Mouse (Mus musculus): Measurements from ENCODE around the gene Adat3. TPM values are rescaled to one million over a fixed set of nuclear protein-coding genes. Genes with fewer than 3 reads are reported as not detected.
"Not testable (repeated sequence)": the region's sequence is repeated elsewhere in the genome, so short reads cannot be mapped to it uniquely, and the experiment has no call there.

The Adat3 gene
- total RNA-seq, 2 experiments from 2014 or later = 0.08 to 0.57 TPM

DNA sequence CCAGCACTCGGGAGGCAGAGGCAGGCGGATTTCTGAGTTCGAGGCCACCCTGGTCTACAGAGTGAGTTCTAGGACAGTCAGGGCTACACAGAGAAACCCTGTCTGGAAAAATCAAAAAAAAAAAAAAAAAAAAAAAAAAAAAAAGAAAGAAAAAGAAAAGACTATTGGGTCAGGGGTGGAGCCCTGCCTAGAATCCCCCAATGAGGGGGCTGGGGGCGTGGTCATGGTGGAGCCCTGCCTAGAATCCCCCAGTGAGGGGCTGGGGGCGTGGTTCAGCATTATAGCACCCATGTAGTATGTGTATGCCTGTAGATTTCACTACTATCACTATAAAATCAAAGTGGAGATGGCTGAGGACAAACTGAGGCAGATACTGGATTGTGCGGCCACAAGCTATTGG, 47.2 kb downstream of the Adat3 start:
- not testable (repeated sequence) for ATAC-seq (replicated peaks; ENCODE audit: poor library complexity)

DNA sequence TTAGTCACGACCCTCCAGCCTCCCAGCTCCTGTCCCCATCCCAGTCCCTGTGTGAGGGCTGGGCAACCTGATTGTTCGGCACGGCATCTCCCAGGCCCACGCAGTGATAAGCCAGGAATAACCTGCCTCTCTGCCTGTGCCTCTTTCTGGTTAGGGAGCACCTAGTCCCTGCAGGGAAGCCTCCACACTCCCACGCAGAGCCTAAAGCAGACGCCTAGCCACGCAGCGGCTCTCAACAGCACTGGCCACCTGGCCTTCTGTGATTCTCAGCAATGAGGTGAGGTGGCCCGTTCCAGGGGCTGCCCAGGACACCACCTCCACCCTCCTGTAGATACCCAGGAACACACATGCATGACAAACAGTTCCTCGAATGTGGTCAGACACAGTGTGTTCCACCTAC, 47.7 kb downstream of the Adat3 start:
- no peak for ATAC-seq (replicated peaks; ENCODE audit: poor library complexity)

DNA sequence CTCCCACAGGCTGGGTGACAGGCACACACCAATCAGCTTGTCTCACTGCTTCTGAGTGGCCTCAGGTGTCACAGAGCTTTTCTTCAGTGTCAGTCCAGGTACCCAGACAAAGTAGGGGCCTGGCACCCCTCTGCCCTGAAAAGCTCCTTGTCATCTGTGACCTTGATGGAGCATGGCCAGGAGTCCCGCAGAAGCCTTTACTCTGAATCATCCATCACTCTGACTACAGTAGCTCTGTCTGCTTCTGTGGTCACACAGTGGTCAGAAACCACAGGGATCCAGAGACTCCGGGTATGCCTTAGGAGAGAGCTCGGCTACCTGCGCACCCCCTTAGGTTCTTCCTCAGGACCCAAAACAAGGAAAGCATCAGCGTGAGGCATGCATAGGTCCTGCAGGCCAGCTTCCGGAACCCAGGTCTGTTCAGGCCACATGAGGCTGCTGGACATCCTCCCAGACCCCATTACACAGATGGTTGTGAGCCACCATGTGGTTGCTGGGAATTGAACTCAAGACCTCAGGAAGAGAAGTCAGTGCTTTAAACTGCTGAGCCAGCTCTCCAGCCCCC, 50.6 kb downstream of the Adat3 start:
- ATAC-seq (replicated peaks; ENCODE audit: poor library complexity) = no peak

DNA sequence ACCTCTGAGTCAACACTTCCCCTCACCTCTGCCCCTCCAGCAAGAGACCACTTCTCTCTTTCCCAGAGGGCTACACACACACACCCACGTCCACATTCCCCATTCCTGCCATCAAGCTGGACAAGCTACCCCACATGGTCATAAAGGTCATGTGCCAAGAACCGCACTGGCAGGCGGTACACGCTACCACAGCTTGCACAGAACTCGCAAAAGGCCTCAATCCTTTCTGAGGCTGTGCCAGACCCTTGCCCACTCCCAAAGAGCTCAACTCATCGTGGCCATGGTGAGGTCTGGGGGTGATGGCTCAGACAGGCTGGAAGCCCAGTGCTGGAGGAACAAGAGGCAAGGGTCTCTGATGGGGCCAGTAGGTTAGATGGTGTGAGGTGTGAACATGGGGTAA, 52.2 kb downstream of the Adat3 start:
- no peak for ATAC-seq (replicated peaks; ENCODE audit: poor library complexity)

DNA sequence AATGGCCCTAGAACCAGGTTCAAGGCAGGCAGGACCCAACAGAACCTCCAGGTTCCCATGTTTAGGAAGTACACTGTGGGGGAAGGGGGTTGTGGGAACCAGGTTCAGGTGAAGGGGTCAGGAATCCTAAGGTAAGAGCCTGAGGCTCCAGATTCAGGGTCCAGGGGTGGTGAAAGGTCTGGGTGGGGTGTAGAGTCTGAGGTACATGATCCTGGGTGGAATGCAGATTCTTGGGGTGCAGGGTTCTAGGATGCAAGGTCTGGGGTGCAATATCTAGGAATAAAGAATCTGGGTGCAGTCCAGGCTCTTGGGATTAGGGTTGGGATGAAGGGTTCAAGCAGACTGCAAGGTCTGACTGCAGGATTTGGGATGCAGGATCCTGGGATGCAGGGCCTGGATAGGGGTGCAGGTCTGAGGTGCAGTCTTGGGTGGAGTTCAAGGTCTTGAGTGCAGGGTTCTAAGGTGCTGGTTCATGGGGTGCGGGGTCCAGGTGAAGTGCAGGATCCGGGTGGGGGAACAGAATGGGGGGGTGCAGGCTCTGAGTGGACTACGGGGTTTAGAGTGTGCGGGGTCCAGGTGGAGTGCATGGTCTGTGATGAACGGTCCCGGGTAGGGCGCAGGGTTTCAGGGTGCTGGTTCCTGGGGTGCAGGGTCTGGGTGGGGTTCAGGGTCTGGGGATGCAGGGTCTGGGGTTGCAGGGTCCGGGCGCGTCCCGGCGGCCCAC, 52.9 kb downstream of the Adat3 start:
- no peak for ATAC-seq (replicated peaks; ENCODE audit: poor library complexity)

- ATAC-seq (replicated peaks; ENCODE audit: poor library complexity) = peak; percentile 86
These were observed 53.6 kb downstream of the Adat3 start for GRCm38 (mm10) chr10:80656130-80656862.

DNA sequence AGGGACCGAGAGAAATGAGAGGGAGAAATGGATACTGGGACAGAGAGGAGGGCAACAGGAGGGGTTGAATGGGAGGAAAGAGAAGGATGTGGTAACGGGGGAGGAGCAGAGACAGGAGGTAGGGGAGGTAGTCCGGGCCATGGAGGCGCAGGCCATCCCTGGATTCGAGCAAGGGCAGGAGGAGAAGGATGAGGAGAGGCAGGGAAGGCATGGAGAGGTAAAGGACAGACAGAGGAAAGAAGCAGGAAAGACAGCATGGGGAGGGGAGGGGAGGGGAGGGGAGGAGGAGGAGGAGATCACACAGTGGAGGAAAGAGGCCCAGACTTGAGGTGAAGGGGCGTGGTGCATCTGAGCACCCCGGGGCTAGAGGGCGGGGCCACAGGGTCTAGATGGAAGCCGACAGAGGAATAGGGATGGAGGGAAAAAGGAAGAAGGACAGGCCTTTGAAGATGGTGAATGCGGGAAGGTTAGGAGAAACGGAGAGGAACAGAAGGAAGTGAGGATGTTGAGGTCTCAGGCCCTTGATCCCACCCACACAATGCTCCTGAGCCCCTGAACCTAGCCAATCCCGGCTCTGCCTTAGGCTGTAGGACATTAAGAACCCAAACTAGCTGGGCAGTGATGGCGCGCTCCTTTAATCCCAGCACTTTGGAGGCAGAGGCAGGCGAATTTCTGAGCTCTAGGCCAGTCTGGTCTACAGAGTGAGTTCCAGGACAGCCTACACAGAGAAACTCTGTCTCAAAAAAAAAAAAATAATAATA, 54.4 kb downstream of the Adat3 start, which contains the start of gene Btbd2:
TSS of gene Btbd2 (minus strand) at position 209 of the 761 bp plus-strand sequence.
- ATAC-seq (replicated peaks; ENCODE audit: poor library complexity) = no peak

Other genes starting within 250 kb of the Adat3 start
- not detected in 2 replicates for gene Plk5, start 246.4 kb upstream of the Adat3 start, total RNA-seq (2015)
- not detected in 2 replicates for gene Plk5, start 246.4 kb upstream of the Adat3 start, total RNA-seq (2017)
- gene Mex3d, start 215.2 kb upstream of the Adat3 start, total RNA-seq (2015) = 1.9 and 4.3 TPM in 2 replicates
- 2.7 and 7.9 TPM in 2 replicates for gene Mex3d, start 215.2 kb upstream of the Adat3 start, total RNA-seq (2017)
- gene Mbd3, start 203.3 kb upstream of the Adat3 start, total RNA-seq (2015) = 91.1 and 96.6 TPM in 2 replicates
- 82.8 and 90.8 TPM in 2 replicates for gene Mbd3, start 203.3 kb upstream of the Adat3 start, total RNA-seq (2017)
- 202 and 210 TPM in 2 replicates for gene Uqcr11, start 196.1 kb upstream of the Adat3 start, total RNA-seq (2015)
- gene Uqcr11, start 196.1 kb upstream of the Adat3 start, total RNA-seq (2017) = 184 and 263 TPM in 2 replicates
- gene Tcf3, start 169.2 kb upstream of the Adat3 start, total RNA-seq (2015) = 29.9 and 35.3 TPM in 2 replicates
- gene Tcf3, start 169.2 kb upstream of the Adat3 start, total RNA-seq (2017) = 33.5 and 51.0 TPM in 2 replicates
- gene Onecut3, start 108.0 kb upstream of the Adat3 start, total RNA-seq (2015) = not detected in 2 replicates
- not detected in 2 replicates for gene Onecut3, start 108.0 kb upstream of the Adat3 start, total RNA-seq (2017)
- not detected in 2 replicates for gene Atp8b3, start 63.8 kb upstream of the Adat3 start, total RNA-seq (2015)
- not detected in 2 replicates for gene Atp8b3, start 63.8 kb upstream of the Adat3 start, total RNA-seq (2017)
- gene Rexo1, start 41.3 kb upstream of the Adat3 start, total RNA-seq (2015) = 34.1 and 35.2 TPM in 2 replicates
- 17.1 and 19.2 TPM in 2 replicates for gene Rexo1, start 41.3 kb upstream of the Adat3 start, total RNA-seq (2017)
- 5.3 and 5.4 TPM in 2 replicates for gene Klf16, start 25.6 kb upstream of the Adat3 start, total RNA-seq (2015)
- 4.3 and 6.0 TPM in 2 replicates for gene Klf16, start 25.6 kb upstream of the Adat3 start, total RNA-seq (2017)
- gene Abhd17a, start 12.5 kb upstream of the Adat3 start, total RNA-seq (2015) = 59.7 and 79.8 TPM in 2 replicates
- gene Abhd17a, start 12.5 kb upstream of the Adat3 start, total RNA-seq (2017) = 20.5 and 29.4 TPM in 2 replicates
- 25.9 and 27.2 TPM in 2 replicates for gene Scamp4, start within 50 bp of the Adat3 start, total RNA-seq (2015)
- gene Scamp4, start within 50 bp of the Adat3 start, total RNA-seq (2017) = 11.2 and 15.9 TPM in 2 replicates
- 0.17 and 0.57 TPM in 2 replicates for gene Gm49322, start 3.1 kb downstream of the Adat3 start, total RNA-seq (2015)
- gene Gm49322, start 3.1 kb downstream of the Adat3 start, total RNA-seq (2017) = 0.61 TPM in 1 of 2 replicates, not detected in the other
- 39.1 and 43.1 TPM in 2 replicates for gene Csnk1g2, start 20.0 kb downstream of the Adat3 start, total RNA-seq (2015)
- 127 and 171 TPM in 2 replicates for gene Csnk1g2, start 20.0 kb downstream of the Adat3 start, total RNA-seq (2017)
- 10.5 and 13.2 TPM in 2 replicates for gene Btbd2, start 54.2 kb downstream of the Adat3 start, total RNA-seq (2015)
- 19.9 and 25.7 TPM in 2 replicates for gene Btbd2, start 54.2 kb downstream of the Adat3 start, total RNA-seq (2017)
- gene Mknk2, start 75.2 kb downstream of the Adat3 start, total RNA-seq (2015) = 40.1 and 46.2 TPM in 2 replicates
- gene Mknk2, start 75.2 kb downstream of the Adat3 start, total RNA-seq (2017) = 32.8 and 44.4 TPM in 2 replicates
- gene Mob3a, start 99.1 kb downstream of the Adat3 start, total RNA-seq (2015) = 26.4 and 31.9 TPM in 2 replicates
- gene Mob3a, start 99.1 kb downstream of the Adat3 start, total RNA-seq (2017) = 34.9 and 39.0 TPM in 2 replicates
- 7.0 and 13.6 TPM in 2 replicates for gene Izumo4, start 99.3 kb downstream of the Adat3 start, total RNA-seq (2015)
- gene Izumo4, start 99.3 kb downstream of the Adat3 start, total RNA-seq (2017) = 1.7 and 4.3 TPM in 2 replicates
- gene Ap3d1, start 139.4 kb downstream of the Adat3 start, total RNA-seq (2015) = 31.5 and 40.3 TPM in 2 replicates
- gene Ap3d1, start 139.4 kb downstream of the Adat3 start, total RNA-seq (2017) = 34.7 and 48.7 TPM in 2 replicates
- 29.2 and 34.8 TPM in 2 replicates for gene Dot1l, start 152.3 kb downstream of the Adat3 start, total RNA-seq (2015)
- 9.0 and 9.7 TPM in 2 replicates for gene Dot1l, start 152.3 kb downstream of the Adat3 start, total RNA-seq (2017)
- 74.9 and 78.4 TPM in 2 replicates for gene Sf3a2, start 195.3 kb downstream of the Adat3 start, total RNA-seq (2015)
- gene Sf3a2, start 195.3 kb downstream of the Adat3 start, total RNA-seq (2017) = 11.5 and 19.0 TPM in 2 replicates
- 64.8 and 78.7 TPM in 2 replicates for gene Plekhj1, start 195.7 kb downstream of the Adat3 start, total RNA-seq (2015)
- gene Plekhj1, start 195.7 kb downstream of the Adat3 start, total RNA-seq (2017) = 32.6 and 43.9 TPM in 2 replicates
- not detected in 2 replicates for gene Amh, start 202.4 kb downstream of the Adat3 start, total RNA-seq (2015)
- gene Amh, start 202.4 kb downstream of the Adat3 start, total RNA-seq (2017) = 0.14 TPM in 1 of 2 replicates, not detected in the other
- not detected in 2 replicates for gene Jsrp1, start 210.6 kb downstream of the Adat3 start, total RNA-seq (2015)
- gene Jsrp1, start 210.6 kb downstream of the Adat3 start, total RNA-seq (2017) = not detected in 2 replicates
- 1,168 and 1,276 TPM in 2 replicates for gene Oaz1, start 223.8 kb downstream of the Adat3 start, total RNA-seq (2015)
- gene Oaz1, start 223.8 kb downstream of the Adat3 start, total RNA-seq (2017) = 222 and 291 TPM in 2 replicates
- not detected in 2 replicates for gene Lingo3, start 241.2 kb downstream of the Adat3 start, total RNA-seq (2015)
- not detected in 2 replicates for gene Lingo3, start 241.2 kb downstream of the Adat3 start, total RNA-seq (2017)

All from megakaryocyte progenitor cell, adult 5-6 weeks (primary cell).